Mouse (Mus musculus): ENCODE measurements around the gene Akr7a5. TPM values are rescaled to one million over a fixed set of nuclear protein-coding genes. Genes with fewer than 3 reads are reported as not detected.

The Akr7a5 gene
- total and polyA plus RNA-seq, 3 experiments, result 39.4 to 43.2 TPM; not detected in 1

GRCm38 (mm10) chr4:139367336-139367735 is 56.8 kb downstream of the Akr7a5 start:
- H3K27me3 ChIP-seq (ENCODE audit: control insufficient read depth in 1 of 2, insufficient read depth in 2 of 2, low read length in 2 of 2), result no peaks in the 10 kb centered on the region
- no peaks in the 10 kb centered on the region for H3K9me3 ChIP-seq (replicated peaks; ENCODE audit: insufficient read depth, low read length)
- H3K79me2 ChIP-seq (ENCODE audit: control insufficient read depth, insufficient read depth, low read length, poor library complexity), result no peaks in the 10 kb centered on the region
- H3K36me3 ChIP-seq (ENCODE audit: control insufficient read depth in 1 of 2, insufficient read depth in 2 of 2, low read length in 2 of 2), result peaks cover 0 to 10% of the 10 kb centered on the region in 2 experiments; a peak in 2 of 4 replicates
- DNase-seq (ENCODE audit: low read depth, low spot score), result no peak
- no peak overlapping the region for H3K9ac ChIP-seq (ENCODE audit: control insufficient read depth, low read depth, low read length, poor library complexity, severe bottlenecking)
- H3K27ac ChIP-seq (ENCODE audit: control insufficient read depth, low read depth, low read length), result no peak overlapping the region
- TF ChIP-seq HCFC1 (IDR thresholded peaks at IDR 0.05; ENCODE audit: low read depth, low read length), result no peak
- no peak for TF ChIP-seq USF2 (IDR thresholded peaks at IDR 0.05; ENCODE audit: borderline replicate concordance in 1 of 2, insufficient read depth in 1 of 2, low read depth in 1 of 2, low read length in 2 of 2)
- no peak for TF ChIP-seq ZC3H11A (IDR thresholded peaks at IDR 0.05; ENCODE audit: low read depth, low read length)
- TF ChIP-seq POLR2AphosphoS2 (IDR thresholded peaks at IDR 0.05; ENCODE audit: low read length), result no peak
- no peak for TF ChIP-seq GABPA (IDR thresholded peaks at IDR 0.05; ENCODE audit: low read depth, low read length)
- no peak for TF ChIP-seq TCF12 (IDR thresholded peaks at IDR 0.05; ENCODE audit: low read depth, low read length)
- no peak for TF ChIP-seq MYB (IDR thresholded peaks at IDR 0.05; ENCODE audit: low read depth, low read length)
- TF ChIP-seq BHLHE40 (IDR thresholded peaks at IDR 0.05; ENCODE audit: borderline replicate concordance, low read depth, low read length), result no peak
- no peak for TF ChIP-seq GATA1 (IDR thresholded peaks at IDR 0.05; ENCODE audit: low read depth, low read length)
- TF ChIP-seq SMC3 (IDR thresholded peaks at IDR 0.05; ENCODE audit: low read depth, low read length), result no peak
- TF ChIP-seq MAZ (IDR thresholded peaks at IDR 0.05; ENCODE audit: low read depth, low read length), result no peak
- TF ChIP-seq RCOR1 (IDR thresholded peaks at IDR 0.05; ENCODE audit: low read depth, low read length), result no peak
- TF ChIP-seq E2F4 (IDR thresholded peaks at IDR 0.05; ENCODE audit: borderline replicate concordance, low read depth, low read length), result no peak
- TF ChIP-seq ZNF384 (IDR thresholded peaks at IDR 0.05; ENCODE audit: low read depth, low read length), result no peak
- TF ChIP-seq MAFK (IDR thresholded peaks at IDR 0.05; ENCODE audit: borderline replicate concordance, low read depth, low read length), result no peak
- no peaks in the 10 kb centered on the region for H3K4me1 ChIP-seq (ENCODE audit: control insufficient read depth in 1 of 2, insufficient read depth in 2 of 2, low read length in 2 of 2)
- H3K4me3 ChIP-seq (ENCODE audit: control insufficient read depth in 1 of 2, insufficient read depth in 1 of 2, low read depth in 2 of 2, low read length in 2 of 2), result no peak overlapping the region

Other genes with a start within 250 kb of the Akr7a5 start
- 0.08 TPM in 1 of 2 replicates, not detected in the other for gene Htr6, start 235.2 kb upstream of the Akr7a5 start, total RNA-seq (2012; rRNA removed)
- not detected for gene Htr6, start 235.2 kb upstream of the Akr7a5 start, polyA plus RNA-seq (2012; ENCODE audit: insufficient read depth in 1 of 2, insufficient read length in 2 of 2, low read depth in 1 of 2, low replicate concordance in 2 of 2, missing spikeins in 1 of 2)
- gene Nbl1, start 217.8 kb upstream of the Akr7a5 start, total RNA-seq (2012; rRNA removed), result not detected in 2 replicates
- gene Nbl1, start 217.8 kb upstream of the Akr7a5 start, polyA plus RNA-seq (2012; ENCODE audit: insufficient read depth in 1 of 2, insufficient read length in 2 of 2, low read depth in 1 of 2, low replicate concordance in 2 of 2, missing spikeins in 1 of 2), result under 1 TPM in 1 of 2 experiments, not detected in 1; 0.14 TPM
- gene Minos1, start 179.6 kb upstream of the Akr7a5 start, total RNA-seq (2012; rRNA removed), result 163 and 183 TPM in 2 replicates
- 100 to 1,000 TPM in 1 of 2 experiments, not detected in 1; 401 TPM for gene Minos1, start 179.6 kb upstream of the Akr7a5 start, polyA plus RNA-seq (2012; ENCODE audit: insufficient read depth in 1 of 2, insufficient read length in 2 of 2, low read depth in 1 of 2, low replicate concordance in 2 of 2, missing spikeins in 1 of 2)
- 91.2 and 103 TPM in 2 replicates for gene Capzb, start 117.8 kb upstream of the Akr7a5 start, total RNA-seq (2012; rRNA removed)
- gene Capzb, start 117.8 kb upstream of the Akr7a5 start, polyA plus RNA-seq (2012; ENCODE audit: insufficient read depth in 1 of 2, insufficient read length in 2 of 2, low read depth in 1 of 2, low replicate concordance in 2 of 2, missing spikeins in 1 of 2), result 100 to 1,000 TPM in 1 of 2 experiments, not detected in 1; 354 TPM
- 5.2 and 5.3 TPM in 2 replicates for gene Pqlc2, start within 50 bp of the Akr7a5 start, total RNA-seq (2012; rRNA removed)
- 10 to 100 TPM in 1 of 2 experiments, not detected in 1; 12.0 TPM for gene Pqlc2, start within 50 bp of the Akr7a5 start, polyA plus RNA-seq (2012; ENCODE audit: insufficient read depth in 1 of 2, insufficient read length in 2 of 2, low read depth in 1 of 2, low replicate concordance in 2 of 2, missing spikeins in 1 of 2)
- gene Mrto4, start 41.8 kb downstream of the Akr7a5 start, total RNA-seq (2012; rRNA removed), result 320 and 353 TPM in 2 replicates
- gene Mrto4, start 41.8 kb downstream of the Akr7a5 start, polyA plus RNA-seq (2012; ENCODE audit: insufficient read depth in 1 of 2, insufficient read length in 2 of 2, low read depth in 1 of 2, low replicate concordance in 2 of 2, missing spikeins in 1 of 2), result 100 to 1,000 TPM in 1 of 2 experiments, not detected in 1; 253 TPM
- gene Emc1, start 41.8 kb downstream of the Akr7a5 start, total RNA-seq (2012; rRNA removed), result 40.1 and 50.4 TPM in 2 replicates
- gene Emc1, start 41.8 kb downstream of the Akr7a5 start, polyA plus RNA-seq (2012; ENCODE audit: insufficient read depth in 1 of 2, insufficient read length in 2 of 2, low read depth in 1 of 2, low replicate concordance in 2 of 2, missing spikeins in 1 of 2), result 10 to 100 TPM in 1 of 2 experiments, not detected in 1; 17.3 TPM
- gene Ubr4, start 41.9 kb downstream of the Akr7a5 start, total RNA-seq (2012; rRNA removed), result 81.9 and 94.9 TPM in 2 replicates
- gene Ubr4, start 41.9 kb downstream of the Akr7a5 start, polyA plus RNA-seq (2012; ENCODE audit: insufficient read depth in 1 of 2, insufficient read length in 2 of 2, low read depth in 1 of 2, low replicate concordance in 2 of 2, missing spikeins in 1 of 2), result 100 to 1,000 TPM; 177 to 270 TPM
- gene Iffo2, start 219.8 kb downstream of the Akr7a5 start, total RNA-seq (2012; rRNA removed), result 0.95 and 1.3 TPM in 2 replicates
- gene Iffo2, start 219.8 kb downstream of the Akr7a5 start, polyA plus RNA-seq (2012; ENCODE audit: insufficient read depth in 1 of 2, insufficient read length in 2 of 2, low read depth in 1 of 2, low replicate concordance in 2 of 2, missing spikeins in 1 of 2), result 1 to 10 TPM in 1 of 2 experiments, not detected in 1; 2.7 TPM